Mouse (Mus musculus): ENCODE measurements around the gene Mex3a. TPM values are rescaled to one million over a fixed set of nuclear protein-coding genes. Genes with fewer than 3 reads are reported as not detected.
A peak's percentile ranks its signal among the peaks of the same experiment; 100 is the strongest.

Mex3a gene
- total RNA-seq, 2 experiments from 2014 or later = 0.39 to 0.61 TPM

GRCm38 (mm10) chr3:88540085-88540484 lies 7.9 kb downstream of the Mex3a start:
- no peak for DNase-seq (ENCODE audit: low spot score)
- intact Hi-C loops (cut with DNase I) = no loop called here

DNA sequence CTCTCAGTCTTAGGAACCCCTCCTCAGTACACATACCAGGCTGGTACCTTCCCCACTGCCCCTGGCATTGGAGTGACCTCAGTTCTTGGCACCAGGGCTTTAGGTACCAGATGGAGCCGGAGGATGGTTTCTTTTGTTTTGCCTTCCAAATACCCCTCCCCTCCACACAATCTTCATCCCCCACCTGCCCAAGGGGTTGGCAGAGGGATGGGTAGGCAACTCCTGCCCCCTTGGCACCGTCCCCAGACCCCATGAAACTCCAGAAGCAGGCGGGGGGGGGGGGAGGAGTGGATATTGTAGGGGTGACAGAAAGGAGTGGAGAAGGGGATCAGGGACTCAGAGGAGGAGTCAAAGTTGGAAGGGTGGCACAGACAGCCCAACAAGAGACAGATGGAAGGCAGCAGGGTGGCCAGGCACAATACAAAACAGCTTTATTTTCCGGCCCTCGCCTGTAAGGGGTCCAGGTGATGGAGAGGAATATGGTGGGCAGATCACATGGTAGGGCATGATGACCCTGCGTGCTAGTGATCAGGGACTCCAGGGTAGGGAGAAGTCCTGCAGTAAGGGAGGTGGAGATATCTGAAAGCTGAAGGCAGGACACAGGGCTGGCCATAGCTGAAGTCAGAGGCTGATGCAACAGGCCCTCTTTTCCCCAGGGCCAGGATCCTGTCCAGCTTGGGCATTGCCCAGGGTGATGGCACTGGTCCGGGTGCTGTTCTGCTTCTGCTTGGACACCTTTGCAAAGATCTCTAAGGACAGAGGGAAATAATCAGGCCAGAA lies 9.6 kb downstream of the Mex3a start:
- DNase-seq (ENCODE audit: low spot score) = no peak
- intact Hi-C loops (cut with DNase I) = no loop called here

GRCm38 (mm10) chr3:88542486-88542885 lies 10.3 kb downstream of the Mex3a start:
- intact Hi-C loops (cut with DNase I) = no loop called here
- DNase-seq (ENCODE audit: low spot score) = no peak

GRCm38 (mm10) chr3:88543174-88543573 lies 11.0 kb downstream of the Mex3a start:
- intact Hi-C loops (cut with DNase I) = no loop called here
- no peak for DNase-seq (ENCODE audit: low spot score)

GRCm38 (mm10) chr3:88543651-88544410 lies 11.6 kb downstream of the Mex3a start:
- no peak for DNase-seq (ENCODE audit: low spot score)
- intact Hi-C loops (cut with DNase I) = no loop called here

- intact Hi-C loops (cut with DNase I) = no loop called here
- DNase-seq (ENCODE audit: low spot score) = no peak
These were observed 12.3 kb downstream of the Mex3a start for GRCm38 (mm10) chr3:88544514-88544913.

DNA sequence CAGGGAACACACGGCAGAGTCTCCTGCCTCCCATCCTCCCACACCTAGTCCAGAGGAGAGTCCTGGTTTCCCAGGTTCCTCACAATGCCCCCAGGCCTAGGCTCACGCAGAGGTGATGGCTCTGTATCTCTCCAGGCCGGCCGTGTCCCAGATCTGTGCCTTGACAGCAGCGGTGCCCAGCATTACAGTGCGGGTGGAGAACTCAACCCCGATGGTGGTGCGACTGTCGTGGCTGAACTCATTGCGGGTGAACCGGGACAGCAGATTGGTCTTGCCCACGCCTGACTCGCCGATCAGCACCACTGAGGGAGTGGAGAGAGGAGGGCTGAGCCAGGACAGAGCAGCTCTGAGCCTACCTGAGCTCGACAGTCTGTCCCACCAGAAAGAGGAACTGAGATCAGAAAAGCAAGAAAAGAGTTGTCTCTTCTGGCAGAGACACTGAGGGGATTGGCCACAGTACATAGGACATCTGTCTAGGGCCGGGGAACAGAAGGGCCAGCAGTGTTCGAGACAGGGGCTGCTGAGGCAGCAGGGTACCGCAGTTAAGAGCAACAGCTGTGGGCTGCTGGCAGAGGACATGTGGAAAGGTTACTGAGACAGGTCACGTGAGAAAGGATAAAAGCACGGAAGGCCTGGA lies 12.9 kb downstream of the Mex3a start:
- intact Hi-C loops (cut with DNase I) = no loop called here
- DNase-seq (ENCODE audit: low spot score) = no peak

GRCm38 (mm10) chr3:88546674-88547418 lies 14.7 kb downstream of the Mex3a start:
- no peak for DNase-seq (ENCODE audit: low spot score)
- intact Hi-C loops (cut with DNase I) = no loop called here

DNA sequence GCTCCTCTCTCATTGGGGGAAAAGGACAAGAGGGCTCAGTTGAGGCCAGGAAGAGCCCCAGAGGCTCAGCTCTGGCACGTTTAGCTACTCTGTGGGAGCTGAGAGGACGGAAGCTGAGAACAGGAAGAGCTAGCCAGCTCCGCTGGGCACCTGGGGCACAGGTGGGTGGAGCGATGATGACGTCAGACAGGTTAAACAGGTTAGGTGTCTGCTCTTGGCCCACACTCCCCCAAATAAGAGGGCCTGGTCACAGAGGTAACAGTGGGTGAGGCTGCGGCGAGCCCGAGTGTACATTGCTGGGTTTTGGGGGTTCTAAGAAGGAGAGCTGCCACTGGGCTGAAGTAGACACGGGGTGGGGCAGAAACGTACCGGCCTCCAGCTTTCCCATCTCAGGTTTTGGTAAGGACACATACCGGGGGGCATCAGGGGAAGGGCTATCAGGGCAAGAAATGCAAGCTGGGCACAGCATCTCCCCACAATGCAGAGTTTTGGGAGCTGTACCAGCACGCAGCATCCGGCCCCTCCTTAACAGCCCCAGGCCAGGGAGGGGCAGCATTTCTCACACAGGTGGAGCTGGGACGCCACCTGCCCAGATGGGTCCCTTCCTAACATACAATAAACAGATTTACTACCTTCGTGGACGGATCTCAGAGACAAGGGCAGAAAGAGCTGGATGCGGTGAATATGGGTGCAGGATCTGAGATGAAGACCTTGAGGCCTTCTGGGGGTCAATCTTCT lies 16.2 kb downstream of the Mex3a start, which contains the start of gene Rab25:
Rab25 (minus strand) TSS at position 121 of the 738 bp plus-strand sequence.
- intact Hi-C loops (cut with DNase I) = no loop called here
- DNase-seq (ENCODE audit: low spot score) = no peak

GRCm38 (mm10) chr3:88551586-88551985 lies 19.4 kb downstream of the Mex3a start:
- intact Hi-C loops (cut with DNase I) = loop anchor here (10.0 kb wide), 1 partner anchor 623 kb away; the partner anchor contains the start of gene Scamp3
- no peak for DNase-seq (ENCODE audit: low spot score)

GRCm38 (mm10) chr3:88552082-88552645 lies 20.0 kb downstream of the Mex3a start:
- no peak for DNase-seq (ENCODE audit: low spot score)
- intact Hi-C loops (cut with DNase I) = loop anchor here (2.0 to 10.0 kb wide), 2 partner anchors 19 to 623 kb away; partner anchors contain the start of genes Mex3a and Scamp3

DNA sequence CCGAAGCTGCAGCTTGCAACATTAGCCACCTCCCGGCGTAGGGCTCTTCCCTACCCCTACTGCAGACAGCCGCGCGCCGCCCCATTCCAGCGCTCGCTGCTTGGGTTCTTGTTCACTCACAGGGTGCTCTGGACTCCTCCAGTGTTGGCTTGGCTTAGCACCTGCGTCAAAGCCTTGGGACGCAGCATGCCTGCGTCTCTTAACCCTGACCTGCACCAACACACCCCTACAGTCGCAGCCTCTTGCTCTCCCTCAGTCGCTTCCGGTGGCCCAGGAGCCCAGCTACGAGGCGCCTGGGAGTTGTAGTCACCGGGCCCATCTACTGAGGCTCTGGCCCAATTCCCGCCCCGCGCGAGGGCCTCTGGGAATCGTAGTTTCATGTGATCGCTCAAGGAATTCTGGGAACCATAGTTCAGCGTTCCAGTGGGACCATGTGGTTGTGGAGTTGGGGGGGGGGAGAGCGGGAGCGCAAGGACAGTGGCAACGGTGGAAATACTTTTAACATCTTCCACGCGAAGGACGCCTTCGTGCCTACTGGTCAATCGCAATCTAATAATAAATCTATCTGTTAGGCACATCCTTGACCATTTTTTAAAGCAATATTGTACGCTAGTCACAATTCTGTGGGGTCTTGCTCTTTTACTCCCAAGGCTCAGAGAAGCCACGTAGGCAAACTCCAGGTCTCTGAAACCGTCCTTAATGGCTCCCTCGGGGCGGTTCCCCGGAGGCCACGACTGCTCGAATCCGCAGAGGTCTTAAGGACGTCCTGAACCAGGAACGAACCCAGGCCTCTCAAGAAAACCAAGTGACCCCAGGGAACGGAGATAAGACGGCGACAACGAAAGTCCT lies 20.7 kb downstream of the Mex3a start, which contains the start of gene Lamtor2:
Lamtor2 (minus strand) TSS at position 399 of the 849 bp plus-strand sequence.
- intact Hi-C loops (cut with DNase I) = loop anchor here (2.0 to 10.0 kb wide), 2 partner anchors 20 to 622 kb away; partner anchors contain the start of genes Mex3a and Scamp3
- peak; percentile 96 for DNase-seq (ENCODE audit: low spot score)

GRCm38 (mm10) chr3:88553525-88553879 lies 21.3 kb downstream of the Mex3a start, which contains the start of gene Ubqln4:
Gene Ubqln4, plus strand, starts transcription at chr3:88553758.
- intact Hi-C loops (cut with DNase I) = loop anchor here (2.0 to 10.0 kb wide), 2 partner anchors 21 to 621 kb away; partner anchors contain the start of genes Mex3a and Scamp3
- peak; percentile 85 for DNase-seq (ENCODE audit: low spot score)

- intact Hi-C loops (cut with DNase I) = loop anchor here (2.0 to 10.0 kb wide), 2 partner anchors 21 to 621 kb away; partner anchors contain the start of genes Mex3a and Scamp3
- DNase-seq (ENCODE audit: low spot score) = no peak
These were observed 21.8 kb downstream of the Mex3a start for GRCm38 (mm10) chr3:88553880-88554586.

DNA sequence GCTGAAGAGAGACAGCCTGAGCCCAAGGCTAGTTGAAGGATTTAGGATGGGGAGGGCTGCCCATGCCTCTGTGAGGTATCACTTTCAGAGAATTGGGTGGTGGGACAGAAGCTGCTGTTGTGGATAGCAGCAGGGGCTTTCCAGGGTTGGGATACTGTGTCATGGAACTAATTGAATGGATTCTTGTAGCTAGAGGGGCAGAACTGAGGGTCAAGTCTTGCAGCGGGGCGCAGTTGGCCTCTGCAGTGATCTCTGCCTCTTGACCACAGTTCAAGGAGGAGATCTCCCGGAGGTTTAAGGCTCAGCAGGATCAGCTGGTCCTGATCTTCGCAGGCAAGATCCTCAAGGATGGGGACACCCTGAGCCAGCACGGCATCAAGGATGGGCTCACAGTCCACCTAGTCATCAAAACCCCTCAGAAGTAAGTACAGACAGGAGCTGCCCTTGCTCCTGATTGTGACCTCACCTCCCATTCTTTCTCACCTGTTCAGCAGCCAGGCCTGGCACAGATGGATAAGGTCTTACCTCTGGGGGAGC lies 22.9 kb downstream of the Mex3a start:
- DNase-seq (ENCODE audit: low spot score) = no peak
- intact Hi-C loops (cut with DNase I) = loop anchor here (10.0 kb wide), 1 partner anchor 620 kb away; the partner anchor contains the start of gene Scamp3

DNA sequence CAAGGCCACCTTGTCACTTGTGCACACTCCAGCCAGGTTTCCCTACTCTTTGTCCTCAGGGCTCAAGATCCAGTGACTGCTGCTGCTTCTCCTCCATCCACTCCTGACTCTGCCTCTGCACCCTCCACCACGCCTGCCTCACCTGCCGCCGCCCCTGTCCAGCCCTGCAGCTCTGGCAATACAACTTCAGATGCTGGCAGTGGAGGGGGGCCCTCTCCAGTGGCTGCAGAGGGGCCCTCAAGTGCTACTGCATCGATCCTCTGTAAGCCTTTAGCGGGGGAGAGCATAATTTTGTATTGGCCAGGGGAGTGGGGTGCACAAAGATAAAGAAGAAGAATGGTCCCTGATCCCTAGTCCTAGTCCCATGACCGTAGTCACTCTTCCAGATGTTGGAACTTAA lies 23.5 kb downstream of the Mex3a start:
- no peak for DNase-seq (ENCODE audit: low spot score)
- intact Hi-C loops (cut with DNase I) = loop anchor here (10.0 kb wide), 1 partner anchor 619 kb away; the partner anchor contains the start of gene Scamp3
